Mouse (Mus musculus) E14TG2a.4 (cell line): ENCODE data around the gene Cacng1.

Experiments
- CTCF ChIP-seq: conservative IDR thresholded peaks from 2 replicates; pipeline ENCODE4 v1.5.1; 2014; ENCODE audit warnings: low read length
- NANOG ChIP-seq: IDR thresholded peaks from 2 replicates; pipeline ENCODE4 v1.6.1; 2014; ENCODE audit warnings: borderline replicate concordance, low read length, mixed read lengths
- POU5F1 ChIP-seq: IDR thresholded peaks from 2 replicates; pipeline ENCODE4 v1.6.1; 2014; ENCODE audit warnings: low read length, borderline replicate concordance

GRCm38 (mm10) chr11:107703272-107704134 is 12.8 kb downstream of the Cacng1 start:
- no peak for TF ChIP-seq CTCF
- TF ChIP-seq POU5F1 = no peak
- TF ChIP-seq NANOG = no peak
